Mouse (Mus musculus): ENCODE measurements around the gene Orai2.
"Not testable (repeated sequence)": the region's sequence is repeated elsewhere in the genome, so short reads cannot be mapped to it uniquely, and the experiment has no call there.

Orai2 gene

DNA sequence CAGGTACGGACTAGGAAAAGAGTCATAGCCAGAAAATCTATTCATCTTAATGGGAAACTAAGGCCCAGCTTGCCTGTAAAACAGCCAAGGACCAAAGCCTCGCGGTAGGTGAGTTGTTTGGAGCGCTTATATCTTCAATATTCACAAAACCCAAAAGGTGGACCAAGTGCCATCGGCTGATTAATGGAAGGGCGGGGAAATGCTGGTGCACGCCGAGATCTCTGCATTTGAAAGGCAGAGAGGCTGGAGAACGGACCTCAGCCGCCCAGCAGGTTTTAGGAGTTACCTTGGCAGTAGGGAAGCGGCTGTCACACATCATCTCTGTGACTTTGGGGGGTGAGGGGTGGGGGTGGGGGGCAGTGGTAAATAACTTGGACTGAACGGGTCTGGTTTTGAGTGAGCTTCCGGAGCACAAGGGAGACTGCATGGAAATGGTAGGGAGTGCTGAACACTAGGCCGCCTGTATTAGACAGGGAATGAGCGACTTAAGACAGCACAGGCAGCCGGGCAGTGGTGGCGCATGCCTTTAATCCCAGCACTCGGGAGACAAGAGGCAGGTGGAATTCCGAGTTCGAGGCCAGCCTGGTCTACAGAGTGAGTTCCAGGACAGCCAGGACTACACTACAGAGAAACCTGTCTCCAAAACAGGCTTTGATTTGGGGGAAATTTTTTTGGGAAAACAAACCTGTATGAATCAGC lies 34.1 kb downstream of the Orai2 start:
- DNase-seq (ENCODE audit: low spot score): no peak

DNA sequence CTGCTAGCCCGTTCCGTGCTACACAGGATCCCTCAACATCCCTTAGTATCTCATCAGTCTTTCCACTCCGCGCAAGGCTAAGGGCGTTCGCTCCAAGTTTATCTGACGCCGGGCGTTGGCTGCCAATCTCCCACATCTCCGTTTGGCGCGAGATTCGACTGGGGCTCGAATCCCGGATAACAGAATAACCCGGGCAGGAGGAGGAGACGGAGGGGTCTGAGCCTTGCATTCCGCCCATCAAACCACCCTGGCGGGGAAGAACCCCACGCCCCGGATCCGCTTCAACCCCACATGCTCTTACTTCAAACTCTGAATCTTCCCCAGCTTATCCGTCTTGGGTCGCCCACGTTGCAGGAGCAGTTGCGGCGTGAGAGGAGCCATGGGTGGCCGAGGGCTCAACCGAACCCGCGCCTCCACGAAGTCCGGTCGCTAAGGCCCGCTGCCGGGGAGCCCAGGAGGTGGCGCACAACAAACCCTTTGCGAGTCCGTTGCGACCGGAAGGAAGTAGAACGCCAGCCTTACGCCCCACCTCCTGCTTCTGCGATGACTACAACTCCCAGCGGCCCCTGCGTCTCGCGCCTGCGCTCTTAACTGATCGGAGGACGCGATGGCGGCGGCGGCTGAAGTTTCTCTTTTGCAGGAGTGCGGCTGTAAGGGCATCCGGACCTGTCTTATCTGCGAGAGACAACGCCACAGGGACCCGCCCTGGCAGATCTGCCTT lies 34.8 kb downstream of the Orai2 start, which contains the start of the genes Lrwd1 and Alkbh4:
Gene Lrwd1 (minus strand): TSS at position 504 of the 721 bp plus-strand sequence.
Gene Alkbh4 (plus strand): TSS at position 576 of the 721 bp plus-strand sequence.
- peak; percentile 93 for DNase-seq (ENCODE audit: low spot score)

DNA sequence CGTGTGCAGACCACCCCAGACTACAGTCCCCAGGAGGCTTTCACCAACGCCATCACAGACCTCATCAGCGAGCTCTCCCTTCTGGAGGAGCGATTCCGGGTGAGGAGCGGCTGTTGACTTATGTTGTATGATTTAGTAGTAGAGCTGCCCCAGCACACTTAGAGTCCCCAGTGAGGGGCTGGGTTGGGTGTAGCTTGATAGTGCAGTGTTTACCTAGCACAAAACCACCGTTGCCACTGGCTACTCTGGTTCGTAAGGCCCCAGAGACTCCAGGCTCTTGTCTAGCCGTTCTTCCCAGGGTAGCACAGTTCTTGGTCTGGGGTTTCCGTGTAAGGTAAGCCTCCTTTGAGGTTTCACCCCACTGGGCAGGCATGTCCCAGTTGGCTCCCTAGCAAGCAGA lies 48.3 kb downstream of the Orai2 start:
- DNase-seq (ENCODE audit: low spot score): no peak

DNA sequence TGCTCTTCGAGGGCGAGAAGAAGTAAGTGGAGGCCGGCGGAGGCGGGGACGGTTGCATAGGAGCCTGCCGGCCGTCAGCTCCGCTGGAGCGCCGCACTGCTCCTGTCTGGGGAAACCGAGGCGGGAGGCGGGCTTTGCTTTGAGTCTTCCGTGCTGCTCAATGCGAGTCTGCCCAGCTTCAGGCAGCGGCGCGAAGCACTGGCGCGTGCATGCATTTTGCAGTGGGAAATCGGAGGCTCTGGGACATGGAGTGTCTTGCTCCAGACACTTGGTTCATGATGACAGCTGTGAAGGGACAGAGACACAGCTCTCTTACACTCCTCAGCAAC lies 53.8 kb downstream of the Orai2 start:
- DNase-seq (ENCODE audit: low spot score): no peak

DNA sequence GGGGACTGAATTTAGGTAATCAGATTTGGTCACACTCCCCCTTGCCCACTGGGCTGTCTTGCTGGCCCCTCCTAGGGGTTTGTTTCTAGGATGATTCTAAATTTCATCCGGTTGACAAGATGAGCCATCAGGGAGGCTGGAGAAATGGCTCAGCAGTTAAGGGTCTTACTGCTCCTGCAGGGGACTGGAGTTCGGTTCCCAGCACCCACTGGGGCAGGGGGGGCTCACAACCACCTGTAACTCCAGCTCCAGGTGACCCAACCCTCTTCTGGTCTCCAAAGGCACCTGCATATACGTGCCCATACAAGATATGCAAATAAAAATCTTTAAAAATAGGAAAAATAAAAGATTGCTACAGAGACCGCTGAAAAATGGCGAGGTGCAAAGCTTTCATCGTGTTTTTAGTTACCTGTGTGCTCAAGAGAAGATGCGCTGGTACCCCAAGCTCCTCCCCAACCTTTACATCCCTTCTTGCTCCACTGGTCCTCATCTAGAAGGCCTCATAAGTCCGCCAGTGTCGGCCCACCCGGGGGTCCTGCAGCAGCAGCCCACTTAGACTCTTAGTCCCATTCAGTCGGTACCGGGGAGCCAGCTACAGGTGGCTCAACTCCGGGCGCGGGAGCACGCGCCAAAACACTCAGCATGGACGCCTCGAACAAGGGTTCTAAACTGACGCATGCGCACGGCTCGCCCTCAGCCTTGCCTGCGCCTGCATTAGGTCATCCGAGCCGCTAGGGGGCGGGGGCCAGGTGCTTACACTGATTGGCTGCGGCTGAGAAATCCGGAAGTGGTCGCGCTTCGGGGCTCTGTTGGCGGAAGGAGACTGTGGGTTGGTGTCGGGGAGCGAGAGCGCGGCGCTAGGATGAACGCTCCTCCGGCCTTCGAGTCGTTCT lies 54.4 kb downstream of the Orai2 start, which contains the start of gene Polr2j:
Gene Polr2j (plus strand): TSS at position 741 of the 893 bp plus-strand sequence.
- peak; percentile 90 for DNase-seq (ENCODE audit: low spot score)

DNA sequence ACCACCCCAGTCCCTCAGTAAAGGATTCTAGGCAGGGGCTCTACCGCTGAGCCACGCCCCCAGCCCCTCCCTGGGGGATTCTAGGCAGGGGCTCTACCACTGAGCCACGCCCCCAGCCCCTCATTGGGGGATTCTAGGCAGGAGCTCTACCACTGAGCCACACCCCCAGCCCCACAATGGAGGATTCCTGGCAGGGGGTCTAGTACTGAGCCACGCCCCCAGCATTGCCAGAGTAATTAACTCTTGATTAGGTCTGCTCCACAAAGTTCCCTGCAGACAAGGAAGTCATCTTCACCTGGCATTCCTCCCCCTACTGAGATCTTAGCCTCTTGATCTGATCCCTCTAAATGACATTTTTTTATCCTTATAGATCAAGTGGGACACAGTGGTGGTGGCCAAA lies 57.0 kb downstream of the Orai2 start:
- DNase-seq (ENCODE audit: low spot score): not testable (repeated sequence)

DNA sequence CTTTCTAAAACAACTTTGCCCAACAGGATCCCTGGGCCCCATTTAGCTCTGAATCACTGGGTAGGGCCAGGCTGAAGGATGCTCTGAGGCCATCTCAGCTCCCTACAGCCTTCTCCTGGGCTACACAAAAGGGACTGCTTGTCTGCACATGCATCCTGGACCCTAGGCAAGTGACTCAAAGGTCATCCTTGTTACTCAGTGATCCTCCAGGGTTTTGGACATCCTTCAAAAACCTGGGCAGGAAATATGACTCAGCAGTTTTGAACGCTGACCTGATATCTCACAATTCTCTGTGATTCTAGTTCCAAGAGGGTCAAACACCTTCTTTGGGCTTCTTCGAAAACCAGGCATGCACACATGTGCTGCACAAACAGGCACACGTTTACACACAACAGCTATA lies 61.5 kb downstream of the Orai2 start:
- no peak for DNase-seq (ENCODE audit: low spot score)

DNA sequence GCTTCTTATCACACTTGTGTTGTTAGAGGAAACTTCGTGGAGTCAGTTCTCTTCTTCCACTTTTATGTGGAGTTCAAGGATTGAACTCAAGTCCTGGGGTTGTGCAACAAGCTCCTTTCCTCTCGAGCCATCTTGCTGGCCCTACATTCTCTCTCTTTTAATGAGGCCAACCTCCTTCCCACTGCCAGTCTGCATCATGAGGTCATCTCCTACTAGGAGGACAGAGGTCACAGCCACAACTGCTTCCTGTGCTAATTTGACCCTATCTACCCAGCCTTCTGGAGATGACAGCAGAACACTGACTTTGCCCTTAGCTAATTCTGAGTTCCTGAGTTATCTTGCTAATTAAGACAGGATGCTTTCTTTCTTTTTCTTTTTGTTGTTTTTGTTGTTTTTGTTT lies 62.0 kb downstream of the Orai2 start:
- DNase-seq (ENCODE audit: low spot score): no peak

DNA sequence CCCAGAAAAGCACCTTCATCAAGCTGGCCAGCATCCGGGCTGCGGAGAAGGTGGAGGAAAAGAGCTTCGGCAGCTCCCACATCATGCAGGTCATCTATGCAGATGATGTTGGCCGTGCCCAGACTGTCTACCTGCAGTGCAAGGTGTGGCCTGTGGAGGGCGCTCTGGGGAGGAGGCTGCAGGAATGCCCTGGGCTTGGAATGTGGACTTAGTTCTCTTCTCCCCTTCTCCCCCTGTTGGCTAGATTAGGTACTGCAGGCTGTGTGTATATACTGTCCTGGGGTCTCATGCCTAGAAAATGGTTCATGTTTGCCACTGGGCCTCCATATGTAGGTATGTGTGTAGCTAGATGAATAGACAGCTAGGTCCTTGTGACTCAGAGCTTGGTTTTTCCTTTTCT lies 66.0 kb downstream of the Orai2 start:
- DNase-seq (ENCODE audit: low spot score): no peak

DNA sequence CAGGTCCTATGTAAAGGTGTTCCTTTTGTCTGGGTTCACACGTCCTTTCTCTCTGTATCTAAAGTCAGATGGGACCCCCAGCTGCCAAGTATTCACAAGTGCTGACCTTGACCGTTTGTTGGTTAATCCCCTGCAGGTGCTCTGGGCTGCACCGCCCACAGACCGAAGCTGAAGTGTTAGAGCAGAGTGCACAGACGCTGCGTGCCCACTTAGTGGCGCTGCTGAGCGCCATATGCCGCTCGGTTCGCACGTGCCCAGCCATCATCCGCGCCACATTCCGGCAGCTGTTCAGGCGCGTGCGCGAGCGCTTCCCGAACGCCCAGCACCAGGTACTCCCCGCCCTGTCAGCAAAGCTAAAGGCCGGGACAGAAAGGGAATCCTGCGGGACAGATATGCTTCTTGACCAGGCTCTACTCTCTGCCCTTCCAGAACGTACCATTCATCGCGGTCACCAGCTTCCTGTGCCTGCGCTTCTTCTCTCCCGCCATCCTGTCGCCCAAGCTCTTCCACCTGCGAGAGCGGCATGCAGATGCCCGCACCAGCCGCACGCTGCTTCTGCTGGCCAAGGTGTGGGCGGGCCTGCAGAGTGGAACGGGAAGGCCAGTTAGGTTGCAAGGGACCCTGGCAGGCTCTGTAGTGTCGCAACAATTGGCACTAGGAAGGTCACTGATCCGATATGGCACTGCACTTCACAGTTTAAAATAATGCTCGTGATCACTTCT lies 68.3 kb downstream of the Orai2 start:
- peak; percentile 16 for DNase-seq (ENCODE audit: low spot score)

DNA sequence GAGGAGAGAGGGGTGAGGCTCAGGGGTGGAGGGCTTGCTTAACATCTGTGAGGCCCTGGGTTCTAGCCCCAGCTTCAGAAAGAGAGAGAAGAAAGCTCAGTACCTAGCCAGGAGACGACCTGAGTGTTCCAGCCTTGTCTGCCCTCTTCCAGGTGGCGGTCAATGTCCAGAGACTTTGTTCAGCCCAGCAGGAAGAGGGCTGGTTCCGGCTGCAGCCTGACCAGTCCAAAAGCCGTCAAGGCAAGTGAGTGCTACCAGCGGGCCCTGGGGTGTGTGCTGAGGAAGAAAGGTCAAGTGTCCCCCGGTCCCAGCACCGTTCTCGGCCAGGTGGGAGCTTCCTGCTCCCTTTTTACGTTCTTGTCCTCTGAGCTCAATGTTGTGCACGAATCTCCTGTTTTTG lies 72.0 kb downstream of the Orai2 start:
- no peak for DNase-seq (ENCODE audit: low spot score)

All from ovary, adult 18-20 months (tissue).